Mouse (Mus musculus): Measurements from ENCODE around the gene Zbtb20.

Gene Zbtb20

DNA sequence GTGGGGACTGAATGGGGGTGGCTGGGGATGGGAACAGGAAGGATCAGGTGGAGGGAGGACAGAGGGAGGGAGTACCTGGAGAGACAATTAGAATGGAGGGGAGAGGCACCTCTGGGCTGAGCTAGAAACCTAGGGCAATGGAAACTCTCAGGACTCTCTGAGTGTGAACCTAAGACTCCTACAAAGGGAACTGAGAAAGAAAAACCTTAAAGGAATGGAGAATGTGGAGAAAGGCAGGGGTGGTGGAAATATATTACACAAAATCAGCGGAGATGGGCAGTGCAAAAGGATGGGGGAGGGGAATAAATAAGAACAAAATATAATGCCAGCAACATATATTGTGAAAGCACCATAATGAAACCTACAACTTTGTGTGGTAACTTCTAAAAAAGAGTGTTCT, 796.3 kb downstream of the Zbtb20 start:
- no peak for DNase-seq

DNA sequence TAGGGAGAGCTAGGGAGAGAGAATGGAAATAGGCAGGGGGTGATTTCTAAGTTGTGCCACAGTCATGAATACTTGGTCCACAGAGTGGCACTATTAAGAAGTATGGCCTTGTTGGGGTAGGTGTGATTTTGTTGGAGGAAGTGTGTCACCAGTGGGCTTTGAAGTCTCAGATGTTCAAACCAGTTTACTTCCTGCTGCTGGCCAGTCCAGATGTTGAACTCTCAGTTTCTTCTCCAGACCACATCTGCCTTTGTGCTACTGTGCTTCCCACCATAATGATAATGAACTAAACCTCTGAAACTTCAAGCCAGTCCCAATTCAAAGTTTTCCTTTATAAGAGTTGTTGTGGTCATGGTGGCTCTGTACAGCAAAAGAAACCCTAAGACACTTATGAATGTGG, 797.0 kb downstream of the Zbtb20 start:
- no peak for DNase-seq

DNA sequence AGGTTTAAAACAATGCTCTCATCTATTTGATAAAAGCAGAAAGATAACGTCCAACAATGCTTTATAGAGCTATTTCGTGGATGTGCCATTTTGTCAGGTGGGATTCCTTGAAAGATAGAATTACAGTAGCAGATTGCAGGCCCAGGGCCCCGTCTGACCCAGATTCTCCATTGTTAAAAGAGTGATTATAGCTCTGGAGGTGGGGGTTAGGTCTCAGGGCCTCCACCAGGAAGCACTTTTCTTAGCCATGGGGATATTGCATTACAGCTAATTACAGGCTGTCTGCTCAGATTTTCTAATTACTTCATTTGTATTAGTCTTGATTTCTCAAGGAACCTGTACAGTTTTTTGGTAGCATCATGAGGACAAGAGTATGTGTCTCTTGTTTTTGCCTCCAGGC, 798.7 kb downstream of the Zbtb20 start:
- DNase-seq: no peak

DNA sequence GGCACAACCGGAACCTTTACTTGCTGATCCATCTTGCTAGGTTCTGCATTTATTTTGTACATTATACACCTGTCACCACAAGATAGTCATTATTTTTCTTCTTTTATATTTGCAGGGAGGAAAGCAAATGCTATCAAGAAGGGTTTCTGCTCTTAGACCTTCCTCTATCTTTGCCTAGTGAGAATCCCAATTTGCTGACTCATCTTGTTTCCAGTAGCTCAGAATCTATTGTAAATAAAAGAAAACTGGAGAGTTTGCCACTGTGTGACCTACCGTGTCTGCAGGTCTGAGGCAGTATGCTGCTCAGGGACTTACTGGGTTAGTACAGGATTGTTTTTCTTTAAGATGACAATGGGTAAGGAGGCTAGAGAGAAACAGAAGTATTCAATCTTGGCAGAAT, 812.3 kb downstream of the Zbtb20 start:
- DNase-seq: no peak

DNA sequence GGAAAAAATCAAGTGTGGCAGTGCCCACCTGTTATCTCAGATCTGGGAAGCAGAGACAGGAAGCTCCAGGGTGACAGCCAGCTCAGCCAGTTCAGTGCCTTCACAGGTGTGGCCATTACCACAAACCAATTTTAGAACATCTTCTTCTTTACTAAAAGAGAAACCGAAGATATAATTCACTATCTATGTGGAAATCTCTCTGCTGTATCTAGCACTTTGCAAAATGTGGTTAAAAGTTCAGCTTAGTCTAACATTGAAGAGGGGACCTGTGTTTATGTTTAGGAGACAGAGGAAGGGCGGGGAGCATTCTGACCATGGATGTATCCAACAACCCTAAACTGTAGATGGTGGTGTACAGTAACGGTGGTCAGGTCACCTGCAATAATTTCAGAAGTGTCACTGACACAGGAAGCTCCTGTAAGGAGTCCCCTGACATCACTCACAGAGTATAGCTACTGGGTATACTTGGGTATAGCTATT, 814.6 kb downstream of the Zbtb20 start:
- DNase-seq: no peak

DNA sequence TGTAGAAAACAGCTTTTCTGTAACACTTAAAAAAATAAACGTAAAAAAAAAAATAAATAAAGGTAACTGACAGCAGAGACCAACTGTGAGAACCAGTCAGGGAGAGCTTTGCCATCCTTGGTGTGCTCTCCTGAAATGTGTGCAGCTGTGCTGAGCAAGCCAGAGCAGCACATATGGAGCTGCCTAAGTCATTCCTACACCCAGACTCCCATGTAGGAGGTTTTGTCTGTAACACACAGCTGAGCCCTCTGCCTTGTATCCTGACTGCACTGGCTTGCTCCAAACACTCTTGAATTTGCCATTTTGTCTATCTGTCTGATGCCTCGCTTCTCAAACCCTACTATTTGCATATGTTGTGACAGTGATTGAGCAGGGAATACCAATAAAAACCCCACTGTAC, 815.2 kb downstream of the Zbtb20 start:
- no peak for DNase-seq

DNA sequence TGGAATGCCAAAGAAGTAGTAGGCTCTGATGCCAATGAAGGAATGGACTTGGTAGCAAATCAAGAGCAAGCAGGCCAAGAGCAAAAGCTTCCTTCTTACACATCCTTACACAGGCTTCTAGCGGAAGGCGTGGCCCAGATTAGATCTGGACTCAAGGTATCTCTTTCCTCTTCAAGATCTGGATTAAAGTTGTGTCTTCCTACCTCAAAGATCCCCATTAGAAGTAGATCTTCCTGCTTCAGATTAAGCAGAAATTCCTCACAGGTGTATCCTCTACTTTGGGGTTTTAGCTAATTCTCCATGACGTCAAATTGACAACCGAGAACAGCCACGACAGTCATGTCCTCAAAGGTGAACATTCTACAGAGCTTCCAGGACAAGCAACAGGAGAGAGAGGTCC, 816.1 kb downstream of the Zbtb20 start:
- DNase-seq: no peak
